12 mouse cellular contexts compared by ENCODE assay signal in genomic region chr9:32556313-32556712, GRCm38 (mm10). TPM values are rescaled to one million over a fixed set of nuclear protein-coding genes. Genes with fewer than 3 reads are reported as not detected.
A peak's percentile ranks its signal among the peaks of the same experiment; 100 is the strongest.
DNase-seq lines count a peak whose midpoint lies in the region; ATAC-seq and TF ChIP-seq lines count a peak whose summit lies in the region.
"Had no signal": no experiment of that assay in that cellular context is flagged by ENCODE, and none has a peak within 500 bp of the region (broad histone marks: within the 10 kb centered on the region; RNA-seq: fewer than 3 reads in every experiment).

No protein-coding gene starts in this region.

- no peak; the same call in 1 of the 2 replicates for ATAC-seq in heart, embryonic 15.5 days (replicated peaks; ENCODE audit: insufficient number of reproducible peaks, insufficient read depth, low FRiP score, low read depth)
- ATAC-seq in embryonic facial prominence, embryonic 13.5 days (ENCODE audit: insufficient number of reproducible peaks, insufficient read depth, low FRiP score, low TSS enrichment, low read depth): no peak
- peak; percentile 68 for ATAC-seq in lung, postnatal 0 days
- ATAC-seq: hindbrain, postnatal 0 days had no signal

- H3K9me3 ChIP-seq in heart, embryonic 15.5 days (replicated peaks): no peaks in the 10 kb centered on the region
- H3K9me3 ChIP-seq in embryonic facial prominence, embryonic 13.5 days: no peaks in the 10 kb centered on the region
- no peaks in the 10 kb centered on the region for H3K9me3 ChIP-seq in lung, postnatal 0 days (ENCODE audit: low read length)
- H3K9me3 ChIP-seq: heart, embryonic 13.5 days had no signal

- DNase-seq in heart, adult 18-20 months: no peak
- peak; percentile 99 for DNase-seq in 416B (ENCODE audit: low read depth)
- peak; percentile 21 for DNase-seq in lung, postnatal 0 days (ENCODE audit: low spot score)
- DNase-seq in layer of hippocampus, adult 2 months (ENCODE audit: low spot score in 2 of 2): no peak
- DNase-seq in gastrocnemius, postnatal 10 days: no peak
- no peak for DNase-seq in right cerebral cortex, postnatal 14 days
- DNase-seq: cerebellum, adult 2 months had no signal

- no peak overlapping the region for H3K4me3 ChIP-seq in heart, embryonic 15.5 days
- no peak overlapping the region for H3K4me3 ChIP-seq in embryonic facial prominence, embryonic 13.5 days
- H3K4me3 ChIP-seq in lung, postnatal 0 days (ENCODE audit: low read depth, low read length): no peak overlapping the region
- H3K4me3 ChIP-seq in layer of hippocampus, adult 2 months: no peak overlapping the region
- H3K4me3 ChIP-seq: heart, embryonic 13.5 days had no signal

- peak overlapping the region; percentile 24; the same call in 1 of the 2 replicates for H3K27ac ChIP-seq in heart, embryonic 15.5 days
- H3K27ac ChIP-seq in embryonic facial prominence, embryonic 13.5 days: no peak overlapping the region; the same call in 1 of the 2 replicates
- peak overlapping the region; percentile 23; the same call in 1 of the 2 replicates for H3K27ac ChIP-seq in lung, postnatal 0 days (ENCODE audit: low read length)
- no peak overlapping the region for H3K27ac ChIP-seq in layer of hippocampus, adult 2 months
- H3K27ac ChIP-seq: heart, embryonic 13.5 days; hindbrain, postnatal 0 days; kidney, postnatal 0 days had no signal

- 53% methylated on average over 7 of the region's 7 CpGs for WGBS in heart, embryonic 15.5 days
- WGBS in embryonic facial prominence, embryonic 13.5 days: 62% methylated on average over 7 of the region's 7 CpGs
- 45% methylated on average over 7 of the region's 7 CpGs for WGBS in lung, postnatal 0 days

- no peak for TF ChIP-seq CTCF in lung, postnatal 0 days (IDR thresholded peaks at IDR 0.05)
- TF ChIP-seq CTCF in layer of hippocampus, adult 2 months (conservative IDR thresholded peaks at IDR 0.05): no peak

- H3K36me3 ChIP-seq in heart, embryonic 15.5 days: no peaks in the 10 kb centered on the region
- H3K36me3 ChIP-seq in embryonic facial prominence, embryonic 13.5 days: no peaks in the 10 kb centered on the region
- H3K36me3 ChIP-seq in lung, postnatal 0 days (ENCODE audit: insufficient read depth, low read length): no peaks in the 10 kb centered on the region
- H3K36me3 ChIP-seq: heart, embryonic 13.5 days had no signal

- H3K9ac ChIP-seq in heart, embryonic 15.5 days: no peak overlapping the region
- H3K9ac ChIP-seq in embryonic facial prominence, embryonic 13.5 days: 0 out of 2 replicates have a peak overlapping the region, but pooled peaks have one; percentile 32
- H3K9ac ChIP-seq in lung, postnatal 0 days (replicated peaks; ENCODE audit: low read depth): no peak overlapping the region
- H3K9ac ChIP-seq: heart, embryonic 13.5 days had no signal

- H3K4me2 ChIP-seq in heart, embryonic 15.5 days: no peak overlapping the region
- H3K4me2 ChIP-seq in embryonic facial prominence, embryonic 13.5 days: no peak overlapping the region
- no peak overlapping the region for H3K4me2 ChIP-seq in lung, postnatal 0 days (replicated peaks; ENCODE audit: low read depth, low read length)
- H3K4me2 ChIP-seq: heart, embryonic 13.5 days had no signal

- H3K27me3 ChIP-seq in heart, embryonic 15.5 days: no peaks in the 10 kb centered on the region
- peaks cover 11% of the 10 kb centered on the region; the same call in 1 of the 2 replicates for H3K27me3 ChIP-seq in embryonic facial prominence, embryonic 13.5 days
- H3K27me3 ChIP-seq in lung, postnatal 0 days (replicated peaks; ENCODE audit: insufficient read depth, low read length): no peaks in the 10 kb centered on the region
- H3K27me3 ChIP-seq: heart, embryonic 13.5 days had no signal

- peaks cover 6% of the 10 kb centered on the region for H3K4me1 ChIP-seq in heart, embryonic 15.5 days (replicated peaks)
- H3K4me1 ChIP-seq in embryonic facial prominence, embryonic 13.5 days: peaks cover 16% of the 10 kb centered on the region
- H3K4me1 ChIP-seq in lung, postnatal 0 days (ENCODE audit: insufficient read depth, low read depth, low read length): no peaks in the 10 kb centered on the region

- TF ChIP-seq EP300 in lung, postnatal 0 days (IDR thresholded peaks at IDR 0.05): peak; percentile 94

RNA-seq across cellular contexts. Expression of gene Fli1, which starts 13.7 kb away (rescaled TPM):
- polyA plus RNA-seq in heart, embryonic 15.5 days (2015; fragmentation: Nextera tagmentation; extraction: Ambion mirVana): 20.6 and 21.8 TPM in 2 replicates
- total RNA-seq in heart, adult 18-20 months (2021): 10 to 100 TPM; 17.1 to 19.3 TPM
- 24.1 and 26.7 TPM in 2 replicates for polyA plus RNA-seq in embryonic facial prominence, embryonic 13.5 days (2015; fragmentation: Nextera tagmentation; extraction: Ambion mirVana)
- 21.1 and 21.4 TPM in 2 replicates for polyA plus RNA-seq in lung, postnatal 0 days (2015; fragmentation: Nextera tagmentation; extraction: Ambion mirVana)
- 1 to 10 TPM; 4.0 to 4.3 TPM for total RNA-seq in layer of hippocampus, adult 2 months (2021)
- 10 to 100 TPM; 17.2 to 19.9 TPM for total RNA-seq in gastrocnemius, postnatal 10 days (2021)

Comparison
In these comparisons a context has a peak if more than half of its experiments do, and no peak if none do; other contexts are left out.
1. H3K27ac ChIP-seq: peak in heart, embryonic 15.5 days (single experiment) and lung, postnatal 0 days (single experiment); none in embryonic facial prominence, embryonic 13.5 days (single experiment) and layer of hippocampus, adult 2 months (single experiment).
2. DNase-seq: peak in 416B (single experiment) and lung, postnatal 0 days (single experiment); none in heart, adult 18-20 months (0 of 2), layer of hippocampus, adult 2 months (0 of 2), gastrocnemius, postnatal 10 days (single experiment) and right cerebral cortex, postnatal 14 days (single experiment).